Mouse (Mus musculus): ENCODE results near the gene Glp1r.

The Glp1r gene

DNA sequence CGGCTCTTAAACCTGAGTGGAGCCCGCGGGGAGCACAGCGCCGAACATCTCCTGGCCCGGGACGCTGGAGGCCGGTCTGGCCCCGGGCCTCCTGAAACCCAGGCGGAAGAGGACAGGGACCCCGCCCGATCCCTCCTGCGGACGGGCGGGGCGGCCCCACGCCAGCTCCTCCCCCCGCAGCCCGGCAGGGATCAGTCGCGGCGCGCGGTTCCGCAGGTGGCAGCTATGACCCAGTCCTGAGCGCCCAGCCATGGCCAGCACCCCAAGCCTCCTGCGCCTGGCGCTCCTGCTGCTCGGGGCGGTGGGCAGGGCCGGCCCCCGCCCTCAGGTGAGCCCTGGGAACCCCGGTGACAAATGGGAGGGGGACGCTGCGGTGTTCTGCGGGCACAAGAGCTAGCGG lies at the start of gene Glp1r:
TSS of gene Glp1r (plus strand) at position 191 of the 400 bp plus-strand sequence.
- DNase-seq: peak in 1 of 2 experiments; percentile 41

DNA sequence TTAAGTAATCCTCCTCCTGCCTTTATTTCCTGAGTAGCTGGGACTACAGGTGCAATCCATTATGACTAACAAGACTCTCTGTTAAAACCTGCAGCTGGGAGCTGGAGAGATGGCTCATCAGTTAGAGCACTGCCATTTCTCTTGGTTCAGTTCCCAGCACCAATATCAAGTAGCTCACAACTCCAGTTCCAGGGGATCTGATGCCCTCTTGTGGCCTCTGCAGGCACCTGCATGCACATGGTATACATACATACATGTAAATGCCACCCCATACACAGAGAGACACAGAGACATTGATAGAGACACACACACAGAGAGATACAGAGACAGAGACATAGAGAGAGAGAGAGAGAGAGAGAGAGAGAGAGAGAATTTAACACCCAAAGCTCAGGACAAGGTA lies 49.3 kb upstream of the Glp1r start:
- no peak for DNase-seq

DNA sequence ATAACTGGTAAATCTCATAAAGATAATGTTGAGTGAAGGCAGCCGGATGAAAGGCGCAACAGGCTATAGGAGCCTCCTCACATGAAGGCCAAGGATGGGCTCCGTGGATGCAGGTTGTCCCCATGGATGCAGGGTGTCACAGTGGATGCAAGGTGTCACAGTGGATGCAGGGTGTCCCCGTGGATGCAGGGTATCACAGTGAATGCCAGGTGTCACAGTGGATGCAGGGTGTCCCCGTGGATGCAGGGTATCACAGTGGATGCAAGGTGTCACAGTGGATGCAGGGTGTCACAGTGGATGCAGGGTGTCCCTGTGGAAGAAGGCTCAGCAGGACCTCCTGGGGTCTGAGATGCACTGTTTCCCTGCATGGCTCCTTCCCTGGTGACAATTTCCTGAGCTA lies 44.3 kb upstream of the Glp1r start:
- no peak for DNase-seq

DNA sequence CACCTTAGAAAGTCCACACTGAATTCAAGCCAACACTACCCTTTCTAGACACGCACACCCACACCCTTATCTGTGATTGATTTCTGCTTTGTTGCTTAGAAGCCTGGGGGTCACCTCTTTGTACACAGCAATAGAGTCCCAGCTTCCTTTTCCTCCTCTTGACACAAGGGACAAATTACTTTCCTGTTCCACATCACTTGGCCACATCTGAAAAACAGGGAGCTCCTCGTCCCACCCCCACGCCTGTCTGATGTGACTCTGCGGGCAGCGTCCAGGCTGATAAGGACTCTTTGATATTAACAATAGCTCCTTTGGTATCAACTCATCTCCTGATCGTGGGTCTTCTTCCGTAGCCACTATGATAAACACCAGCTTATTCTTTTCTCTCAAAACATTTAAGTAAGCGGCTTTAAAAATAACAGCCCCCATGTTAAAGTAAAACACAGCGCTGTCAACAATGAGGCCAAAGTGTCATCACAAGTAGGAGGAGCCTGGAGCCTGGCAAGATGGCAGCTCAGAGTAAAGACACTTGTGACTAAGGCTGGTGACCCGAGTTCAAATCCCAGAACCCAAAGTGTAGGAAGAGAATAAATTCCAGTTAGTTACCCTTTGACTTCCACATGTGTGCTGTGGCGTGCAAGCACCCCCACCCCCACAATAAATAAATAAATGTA lies 42.9 kb upstream of the Glp1r start:
- DNase-seq: peak; percentile 66 to 78

DNA sequence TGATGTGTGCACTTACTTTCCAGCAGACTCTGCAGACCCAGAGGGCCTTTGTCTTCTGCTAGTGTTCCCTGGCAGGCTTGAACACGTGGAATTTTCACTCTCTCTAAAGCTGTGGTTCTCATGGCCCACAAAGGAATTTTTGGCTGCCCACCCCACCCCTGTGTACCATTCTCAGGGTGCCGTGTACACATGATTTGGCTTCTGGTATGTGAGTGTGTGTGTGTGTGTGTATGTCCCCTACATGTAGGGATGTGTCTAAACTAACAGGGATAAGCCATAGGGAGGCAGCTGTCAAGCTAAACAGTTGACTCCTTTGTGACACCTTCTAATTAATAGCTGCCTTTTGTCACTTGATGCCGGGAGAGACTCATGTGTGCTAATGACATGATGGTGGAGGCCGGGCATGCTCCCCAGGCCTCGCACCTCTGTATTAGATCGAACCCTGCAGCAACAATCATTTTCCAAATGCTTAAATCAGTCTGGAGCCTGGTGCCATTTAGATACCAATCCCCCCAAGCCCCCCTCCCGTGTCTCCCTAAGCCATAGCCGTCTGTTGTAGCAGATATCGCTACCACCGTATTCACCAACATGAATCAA lies 41.5 kb upstream of the Glp1r start:
- no peak for DNase-seq

DNA sequence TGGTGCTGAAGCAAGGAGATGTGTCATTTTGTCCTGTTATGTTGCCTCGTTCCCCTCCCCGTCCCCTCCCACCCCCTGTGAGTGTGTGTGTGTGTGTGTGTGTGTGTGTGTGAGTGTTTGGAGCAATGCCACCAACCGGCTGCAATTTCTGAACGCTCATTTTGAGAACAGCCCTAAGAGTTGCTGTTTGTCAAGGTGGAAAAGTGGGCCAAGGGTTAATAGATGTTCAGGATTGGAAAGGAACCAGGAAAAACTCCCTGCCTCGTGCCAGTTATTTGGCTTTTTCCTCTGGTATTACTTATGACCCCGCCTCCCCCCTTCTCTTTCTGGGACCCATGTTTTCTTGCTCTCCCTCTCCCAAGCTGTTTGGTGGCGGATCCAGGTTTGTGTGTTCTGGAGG lies 41.0 kb upstream of the Glp1r start:
- peak; percentile 45 to 65 for DNase-seq

DNA sequence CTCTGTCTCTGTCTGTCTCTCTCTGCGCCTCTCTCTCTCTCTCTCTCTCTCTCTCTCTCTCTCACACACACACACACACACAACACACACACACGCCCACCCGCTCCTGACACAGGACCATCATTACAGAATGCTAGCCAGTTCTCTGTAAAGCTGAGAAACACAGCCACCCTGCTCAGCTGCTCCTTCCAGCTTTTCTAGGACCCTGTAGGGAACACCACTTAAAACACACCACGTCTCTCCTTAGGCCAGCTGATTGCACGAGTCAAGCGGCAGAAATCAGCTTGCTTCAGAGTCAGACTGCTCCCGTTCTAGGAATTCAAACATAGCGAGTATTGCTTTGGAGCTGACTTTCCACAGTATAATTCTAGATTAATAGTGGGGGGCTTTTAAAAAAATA lies 35.3 kb upstream of the Glp1r start:
- DNase-seq: no peak

DNA sequence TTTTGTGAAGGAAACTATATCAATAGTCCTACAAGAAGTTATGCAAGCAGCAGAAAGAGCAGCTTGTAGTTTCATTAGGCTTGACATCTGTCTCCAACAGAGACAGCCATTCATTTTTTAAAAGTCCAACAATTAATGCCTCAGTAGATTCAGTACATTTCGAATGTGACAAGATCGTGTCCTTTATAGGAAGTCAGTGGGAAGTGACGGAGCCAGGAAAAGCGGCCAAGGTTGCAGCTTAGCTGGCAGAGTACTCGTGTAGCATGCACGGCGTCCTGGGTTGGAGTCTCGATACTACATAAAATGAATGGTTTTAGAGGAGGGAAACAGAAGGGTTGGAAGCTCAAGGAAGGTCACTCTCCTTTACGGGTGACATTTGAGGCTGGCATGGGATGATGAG lies 34.7 kb upstream of the Glp1r start:
- DNase-seq: peak; percentile 51 to 73

DNA sequence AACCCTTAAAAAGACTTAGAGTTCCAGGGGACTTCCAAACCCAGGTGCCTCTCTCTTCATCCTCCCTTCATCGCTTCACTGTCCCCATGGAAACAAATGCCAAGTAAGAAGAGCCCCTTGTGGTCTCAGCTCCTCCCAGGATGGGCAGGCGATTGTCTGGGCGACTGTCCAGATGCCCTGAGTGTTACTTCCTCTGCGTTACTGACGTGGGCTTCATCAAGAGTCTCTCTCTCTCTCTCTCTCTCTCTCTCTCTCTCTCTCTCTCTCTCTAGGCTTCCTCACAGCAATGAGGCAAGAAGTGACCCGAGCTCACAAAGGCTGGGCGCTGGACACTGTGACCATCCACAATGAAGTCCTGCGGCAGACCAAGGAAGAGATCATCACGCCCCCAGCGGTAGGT lies 30.6 kb upstream of the Glp1r start:
- DNase-seq: no peak

DNA sequence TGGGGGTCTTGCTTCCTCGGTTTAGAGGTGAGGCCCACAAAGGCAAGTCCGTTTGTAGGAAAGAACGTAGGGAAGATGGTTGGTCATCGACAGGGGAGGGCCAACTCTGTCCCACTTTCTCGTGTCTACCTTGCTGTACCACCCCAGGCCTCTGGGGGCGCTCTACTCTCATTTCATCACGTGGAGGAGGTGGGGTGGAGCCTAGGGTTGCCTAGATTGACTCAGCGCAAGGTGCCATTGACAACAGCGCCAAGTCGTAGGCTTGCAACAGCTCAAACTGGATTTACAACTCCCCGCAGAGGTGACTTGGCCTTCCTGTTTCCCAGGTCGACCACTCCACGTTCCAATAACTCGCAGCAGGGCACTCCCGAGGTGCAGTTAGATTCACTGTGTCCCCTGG lies 27.3 kb upstream of the Glp1r start:
- no peak for DNase-seq

DNA sequence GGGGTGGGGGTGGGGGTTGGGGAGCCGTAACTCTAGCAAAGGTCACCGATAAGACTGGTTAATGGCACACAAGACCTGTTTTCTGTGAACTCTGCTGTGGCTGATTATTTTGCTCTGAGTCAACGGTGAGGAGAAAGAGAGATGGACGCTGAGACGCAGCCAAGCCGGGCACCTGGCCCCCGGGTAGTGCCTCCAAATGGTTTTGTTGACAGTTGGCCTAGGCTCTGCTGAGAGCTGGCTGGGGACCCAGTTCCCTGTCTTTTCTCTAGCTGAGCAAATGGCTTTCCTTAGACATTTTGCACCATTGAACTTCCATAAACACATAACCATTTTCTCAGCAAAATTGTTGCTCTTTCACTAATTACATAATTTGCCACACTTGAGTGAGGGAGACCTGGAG lies 24.2 kb upstream of the Glp1r start:
- no peak for DNase-seq

DNA sequence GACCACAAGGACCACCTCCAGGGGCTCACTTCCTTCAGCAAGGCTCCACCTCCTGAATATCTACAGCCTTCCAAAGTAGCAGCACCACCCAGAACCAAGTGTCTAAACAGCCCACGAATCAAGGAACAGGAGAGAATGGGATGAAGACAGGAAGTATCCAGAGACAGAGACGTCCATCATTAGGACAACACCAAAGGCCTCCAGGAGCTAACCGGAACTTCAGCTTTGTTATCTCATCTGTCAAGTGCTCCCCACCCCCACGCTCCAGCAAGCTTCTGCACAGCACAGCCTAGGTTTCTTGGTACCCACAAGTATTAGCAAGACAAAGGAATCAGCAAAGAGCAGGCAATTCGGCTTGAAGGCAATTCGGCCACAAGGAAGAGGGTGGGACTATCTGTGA lies 23.0 kb upstream of the Glp1r start:
- no peak for DNase-seq

DNA sequence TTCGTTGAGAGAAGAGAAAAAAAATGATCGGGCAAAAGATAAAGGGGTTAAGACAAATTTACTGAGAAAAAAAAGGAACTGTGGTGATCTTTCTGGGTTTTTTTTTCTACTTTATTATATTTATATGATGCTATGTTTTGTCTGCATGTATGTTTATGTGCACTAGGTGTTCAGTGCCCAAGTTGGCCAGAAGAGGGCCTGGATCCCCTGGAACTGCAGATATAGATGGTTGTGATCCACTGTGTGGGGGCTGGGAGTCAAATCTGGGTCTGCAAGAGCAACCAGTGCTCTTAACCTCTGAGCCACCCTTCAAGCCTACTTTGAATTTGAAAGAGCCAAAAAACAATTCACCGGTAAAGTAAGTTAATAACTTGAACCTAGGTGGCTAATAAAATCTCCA lies 21.2 kb upstream of the Glp1r start:
- no peak for DNase-seq

DNA sequence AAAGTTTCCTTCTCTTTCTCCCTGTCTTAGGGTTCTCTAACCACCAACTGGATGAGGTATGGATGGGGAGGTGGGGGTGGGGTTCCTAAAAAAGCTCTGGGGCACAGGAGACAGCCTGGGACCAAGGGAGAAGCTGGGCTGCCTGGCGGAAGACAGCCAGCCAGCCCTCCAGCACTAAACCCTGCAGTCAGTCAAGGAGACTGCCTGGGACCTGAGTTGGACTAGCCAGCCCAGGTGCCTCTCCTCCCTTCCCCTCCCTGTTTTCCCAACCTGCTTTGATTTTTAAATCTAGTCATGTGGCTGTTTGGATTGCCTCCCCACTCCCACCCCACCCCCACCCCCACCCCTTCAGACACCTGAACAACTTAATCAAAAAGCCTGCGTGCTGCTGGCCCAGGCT lies 20.6 kb upstream of the Glp1r start:
- no peak for DNase-seq

DNA sequence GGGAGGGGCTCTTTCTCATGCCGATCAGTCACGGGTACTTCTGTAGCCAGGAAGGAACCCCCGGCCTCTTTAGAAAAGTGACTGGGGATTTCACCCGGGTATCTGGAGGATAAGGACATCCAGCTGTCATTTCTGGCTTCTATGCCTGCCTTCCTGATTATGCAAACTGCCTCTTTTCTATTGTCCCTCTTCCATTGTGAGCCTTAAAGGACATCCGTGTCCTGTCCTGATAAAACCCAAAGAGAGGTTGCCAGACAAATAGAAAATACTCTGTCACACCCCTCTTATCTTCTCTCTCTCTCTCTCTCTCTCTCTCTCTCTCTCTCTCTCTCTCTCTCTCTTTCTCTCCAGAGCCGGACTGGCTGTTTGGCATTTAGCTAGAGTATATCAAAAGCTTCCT lies 19.4 kb upstream of the Glp1r start:
- no peak for DNase-seq

DNA sequence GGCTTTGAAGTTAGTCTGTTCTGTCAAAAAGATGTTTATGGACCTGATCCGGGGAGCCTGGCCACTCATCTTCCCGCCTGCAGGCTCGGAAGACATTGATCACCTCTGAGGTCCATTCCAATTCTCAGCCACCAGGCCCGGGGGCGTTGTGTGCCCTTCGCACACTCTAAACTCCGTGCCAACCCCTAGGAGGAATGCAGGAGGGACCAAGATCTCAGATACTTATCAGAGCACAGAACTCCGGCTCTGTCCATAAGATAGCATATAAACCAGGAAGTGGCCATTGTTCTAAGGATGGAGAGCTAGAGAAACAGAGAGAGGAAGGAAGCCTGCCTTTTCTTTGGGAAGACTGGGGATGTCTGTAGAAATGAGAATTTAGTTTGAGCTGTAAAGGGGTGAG lies 18.1 kb upstream of the Glp1r start:
- no peak for DNase-seq

DNA sequence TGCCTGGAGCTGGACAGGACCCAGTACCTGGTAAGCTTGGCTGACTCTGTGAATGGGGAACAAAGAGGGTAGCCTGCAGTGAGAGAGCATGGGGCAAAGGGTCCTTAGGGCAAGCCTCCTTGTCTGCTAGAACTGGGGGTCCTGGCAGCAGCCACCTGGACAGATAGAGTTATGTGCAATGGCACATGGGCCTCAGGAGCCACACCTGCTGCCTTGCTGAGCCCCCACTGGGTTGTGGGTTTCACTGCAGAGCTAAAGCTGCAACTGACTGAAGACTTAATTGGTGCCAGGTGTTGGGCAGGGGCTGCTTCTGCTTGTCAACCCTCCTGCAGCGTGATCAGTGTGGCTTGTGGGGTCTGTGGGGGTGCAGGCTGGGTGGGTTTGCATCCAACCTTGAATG lies 9.5 kb upstream of the Glp1r start:
- no peak for DNase-seq

DNA sequence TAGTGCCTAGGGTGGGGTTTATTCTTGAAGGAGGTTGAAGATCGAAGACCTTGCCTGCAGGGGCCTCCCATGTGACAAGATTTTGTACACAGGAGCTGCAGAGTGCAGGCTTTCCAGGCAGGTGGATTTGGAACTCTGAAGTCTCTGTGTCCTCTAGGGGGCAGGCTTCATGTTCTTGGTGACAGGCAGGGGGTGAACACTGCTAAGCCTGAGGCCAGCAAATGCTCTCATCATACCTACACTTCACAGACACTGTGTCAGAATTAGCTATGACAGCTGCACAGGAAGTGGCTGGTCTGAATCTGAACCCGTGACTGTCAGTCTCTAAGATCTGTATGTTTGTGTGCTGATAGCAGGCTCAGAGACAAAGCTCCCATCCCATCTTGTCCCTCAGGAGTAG lies 8.9 kb upstream of the Glp1r start:
- peak in 1 of 2 experiments; percentile 22 for DNase-seq

DNA sequence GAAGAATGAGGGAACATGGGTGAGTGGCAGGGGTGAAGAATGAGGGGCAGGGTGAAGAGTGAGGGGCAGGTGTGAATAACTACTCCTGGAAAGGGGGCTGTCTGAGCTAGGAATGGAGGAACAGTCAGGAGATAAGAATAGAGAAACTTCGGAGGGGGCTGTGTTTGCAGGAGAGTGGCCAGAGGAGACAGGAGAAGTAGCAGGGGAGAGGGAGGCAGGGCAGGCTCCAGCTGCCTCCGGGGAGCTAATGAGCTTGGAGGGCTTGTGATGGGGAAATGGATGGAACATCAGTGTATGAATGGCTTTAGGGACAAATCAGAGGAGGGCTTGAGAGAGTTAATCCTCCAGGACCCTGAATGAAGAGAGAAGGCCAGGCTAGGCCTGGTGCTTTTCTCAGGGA lies 4.5 kb upstream of the Glp1r start:
- no peak for DNase-seq

DNA sequence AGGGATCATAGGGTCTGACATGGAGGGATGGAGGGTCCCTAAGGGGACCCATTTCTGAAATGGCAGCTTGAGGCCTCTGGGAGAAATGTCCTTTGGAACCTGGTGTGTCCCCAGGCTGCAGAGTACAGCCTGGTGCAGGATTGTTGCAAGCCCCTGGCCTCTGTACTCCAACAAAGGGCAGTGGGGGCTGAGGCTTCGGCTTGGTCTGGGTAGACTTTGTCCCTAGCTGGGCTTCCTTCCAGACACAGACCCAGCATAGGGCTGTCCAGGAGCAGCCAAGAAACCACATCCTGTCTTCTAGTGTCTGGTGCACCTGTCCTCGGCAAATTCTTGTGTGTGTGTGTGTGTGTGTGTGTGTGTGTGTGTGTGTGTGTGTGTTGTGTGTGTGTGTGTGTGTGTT lies 2.5 kb downstream of the Glp1r start:
- peak; percentile 47 to 68 for DNase-seq

DNA sequence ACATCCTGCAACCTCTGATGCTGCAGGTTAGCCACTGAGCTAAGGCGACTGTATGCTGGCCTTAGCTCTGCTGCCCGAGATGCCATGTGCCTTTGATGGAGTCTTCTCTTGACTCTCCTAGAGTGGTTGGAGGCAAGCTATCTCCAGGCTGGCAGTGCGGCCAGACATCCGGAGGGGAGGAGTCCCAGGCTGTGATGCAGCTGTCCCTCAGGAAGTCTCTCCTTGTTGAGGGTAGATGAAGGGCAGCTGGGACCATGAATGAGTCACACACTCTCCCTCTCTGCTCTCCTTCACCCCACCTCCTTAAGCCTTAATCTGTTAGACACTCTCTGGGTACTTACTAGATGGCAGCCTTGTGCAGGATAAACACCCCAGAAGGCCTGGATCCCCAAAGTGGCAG lies 6.0 kb downstream of the Glp1r start:
- no peak for DNase-seq

DNA sequence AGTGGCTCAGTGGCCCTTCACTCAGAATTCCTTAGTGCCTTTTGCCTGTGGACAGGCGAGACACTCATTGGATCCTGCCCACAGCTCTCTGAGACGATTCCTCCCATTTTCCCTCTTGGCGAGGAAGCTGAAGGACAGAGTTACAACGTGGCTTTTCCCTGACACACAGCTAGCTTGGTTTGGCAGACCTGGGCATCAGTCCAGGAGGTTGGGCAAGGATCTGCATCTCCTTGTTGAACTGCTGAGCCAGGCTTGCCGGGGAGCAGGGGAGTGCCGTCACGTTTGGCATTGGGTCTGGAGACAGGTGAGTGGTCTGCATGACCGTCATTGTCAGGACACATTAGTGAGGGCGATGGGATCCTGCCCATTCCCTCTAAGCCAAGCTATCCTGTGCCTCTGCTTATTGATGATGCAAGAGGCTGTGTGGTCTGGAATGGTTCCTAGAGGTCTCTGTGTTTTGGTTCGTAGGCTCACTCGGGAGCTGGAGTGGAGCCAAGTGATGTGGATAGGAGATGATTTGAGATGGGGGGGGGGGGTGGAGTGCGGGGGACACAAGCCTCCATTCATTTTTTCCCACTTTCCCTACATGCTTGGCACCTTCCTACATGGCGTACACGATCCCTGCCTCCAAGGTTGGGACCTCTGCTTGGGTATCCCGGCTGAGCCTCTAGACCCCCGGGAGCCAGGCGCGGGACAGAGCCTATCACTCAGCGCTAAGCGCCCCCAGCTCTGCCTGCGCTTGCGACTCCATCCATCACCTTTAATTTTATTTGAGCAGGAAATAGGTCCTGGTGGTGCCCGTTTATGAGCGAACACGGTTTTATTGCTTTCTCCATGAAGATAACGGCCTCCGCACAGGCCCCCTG lies 9.5 kb downstream of the Glp1r start:
- DNase-seq: peak in 1 of 2 experiments; percentile 15

DNA sequence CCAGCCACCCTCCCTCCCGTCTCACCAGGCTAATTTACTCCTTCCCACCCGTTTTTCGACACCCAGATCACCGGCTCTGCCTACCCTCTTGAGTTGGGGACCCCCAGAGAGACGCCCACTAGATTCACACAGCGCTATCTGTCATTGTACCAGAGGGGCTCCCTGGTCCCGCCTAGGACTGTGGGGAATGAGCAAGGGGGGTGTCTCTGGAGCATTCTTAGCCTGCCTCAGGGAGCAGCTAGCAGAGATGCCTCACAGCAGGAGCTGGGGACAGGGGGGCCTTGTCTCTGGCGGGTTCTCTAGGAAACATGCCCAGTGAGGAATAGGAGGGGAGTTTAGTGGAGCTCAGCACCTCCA lies 10.1 kb downstream of the Glp1r start:
- DNase-seq: no peak

DNA sequence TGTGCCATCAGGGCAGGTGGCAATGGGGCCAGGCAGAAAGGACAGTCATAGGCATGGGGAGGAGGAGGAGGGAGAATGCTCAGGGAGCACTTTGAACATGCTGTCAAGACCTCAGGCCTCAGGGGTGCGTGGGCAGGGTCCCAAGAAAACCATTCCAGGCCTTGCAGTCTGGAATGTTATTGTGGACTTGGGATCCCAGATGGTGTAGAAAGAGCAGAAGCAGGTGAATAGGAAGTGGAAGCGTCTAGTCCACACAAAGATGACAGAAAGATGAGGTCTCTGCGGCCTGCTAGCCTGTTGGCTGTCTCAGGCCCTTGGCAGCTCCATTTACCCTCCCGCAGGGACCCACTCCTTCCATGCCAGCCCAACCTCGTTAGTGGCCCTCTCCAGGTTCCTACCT lies 10.9 kb downstream of the Glp1r start:
- DNase-seq: no peak

Measured in kidney, postnatal 25 days (tissue).